Comparison of ENCODE assay signal across 25 mouse cellular contexts in genomic region chr10:83067305-83067704, GRCm38 (mm10).
DNase-seq lines count a peak whose midpoint lies in the region; ATAC-seq lines count a peak whose summit lies in the region.
"Had no signal": no experiment of that assay in that cellular context is flagged by ENCODE, and none has a peak within 500 bp of the region (broad histone marks: within the 10 kb centered on the region; RNA-seq: fewer than 3 reads in every experiment).

No protein-coding gene starts in this region.

- H3K27me3 ChIP-seq in heart, embryonic 15.5 days = no peaks in the 10 kb centered on the region
- H3K27me3 ChIP-seq: hindbrain, embryonic 12.5 days; intestine, embryonic 15.5 days; lung, embryonic 15.5 days; midbrain, embryonic 12.5 days; Patski had no signal

- DNase-seq in frontal cortex, adult 2 months (ENCODE audit: extremely low spot score in 1 of 2, low spot score in 1 of 2) = no peak
- no peak for DNase-seq in heart, postnatal 25 days (ENCODE audit: low spot score)
- peak; percentile 30 for DNase-seq in right cerebral cortex, postnatal 4 days
- no peak for DNase-seq in right cerebral cortex, adult 18-20 months
- DNase-seq in cerebellum, adult 9-10 months = no peak
- DNase-seq: adrenal gland, postnatal 10 days; gastrocnemius, postnatal 36 days; heart, adult 18-20 months; heart, postnatal 10 days; kidney, adult 2 months; kidney, postnatal 36 days; right cerebral cortex, postnatal 14 days; thymus, adult 18-20 months; thymus, postnatal 25 days had no signal

- H3K4me2 ChIP-seq in heart, embryonic 15.5 days = no peak overlapping the region
- H3K4me2 ChIP-seq: hindbrain, embryonic 12.5 days; intestine, embryonic 15.5 days; limb, embryonic 13.5 days; liver, embryonic 11.5 days; lung, embryonic 15.5 days; midbrain, embryonic 12.5 days had no signal

- ATAC-seq in frontal cortex, adult (ENCODE audit: low TSS enrichment) = peak; percentile 74
- ATAC-seq in heart, embryonic 15.5 days (replicated peaks; ENCODE audit: insufficient number of reproducible peaks, insufficient read depth, low FRiP score, low read depth) = no peak
- ATAC-seq: hindbrain, postnatal 0 days; intestine, embryonic 15.5 days; Patski had no signal

- H3K36me3 ChIP-seq in heart, embryonic 15.5 days = no peaks in the 10 kb centered on the region
- H3K36me3 ChIP-seq: hindbrain, embryonic 12.5 days; intestine, embryonic 15.5 days; lung, embryonic 15.5 days; midbrain, embryonic 12.5 days had no signal

- intact Hi-C loops in heart, postnatal 25 days (cut with DNase I) = no loop called here

- H3K27ac ChIP-seq in heart, embryonic 15.5 days = peak overlapping the region; percentile 5
- H3K27ac ChIP-seq: hindbrain, embryonic 12.5 days; hindbrain, postnatal 0 days; intestine, embryonic 15.5 days; limb, embryonic 13.5 days; lung, embryonic 15.5 days; midbrain, embryonic 12.5 days had no signal

- no peaks in the 10 kb centered on the region for H3K9me3 ChIP-seq in heart, embryonic 15.5 days (replicated peaks)
- H3K9me3 ChIP-seq: hindbrain, embryonic 12.5 days; intestine, embryonic 15.5 days; limb, embryonic 13.5 days; lung, embryonic 15.5 days; midbrain, embryonic 12.5 days had no signal

- peaks cover 42% of the 10 kb centered on the region for H3K4me1 ChIP-seq in heart, embryonic 15.5 days (replicated peaks)

- H3K4me3 ChIP-seq in heart, embryonic 15.5 days = no peak overlapping the region
- H3K4me3 ChIP-seq: erythroblast, embryonic 14.5 days; hindbrain, embryonic 12.5 days; intestine, embryonic 15.5 days; limb, embryonic 13.5 days; lung, embryonic 15.5 days; midbrain, embryonic 12.5 days had no signal

- 28% methylated on average over 4 of the region's 4 CpGs for WGBS in heart, embryonic 15.5 days

- H3K9ac ChIP-seq in heart, embryonic 15.5 days = no peak overlapping the region
- H3K9ac ChIP-seq: hindbrain, embryonic 12.5 days; intestine, embryonic 15.5 days; limb, embryonic 13.5 days; lung, embryonic 15.5 days; midbrain, embryonic 12.5 days had no signal
